Mouse (Mus musculus) CH12.LX (cell line): ENCODE measurements at regions not wholly inside any gene's neighbourhood (a gene's known extent, or its start where the extent isn't known, plus 50 kb on each side); places are given as distances from the start of the nearest gene placed in this dataset.

ENCODE experiments used
- DNase-seq: peaks from one replicate; pipeline ENCODE4 v3.0.0-alpha.2; 2013; ENCODE audit errors: extremely low read depth
- H3K27ac ChIP-seq: 2 replicates; pipeline ENCODE4 v1.5.1; 2012; ENCODE audit warnings: low read depth, mild to moderate bottlenecking, control low read depth, moderate library complexity; ENCODE audit not compliant: insufficient read depth
- H3K27me3 ChIP-seq: replicated peaks from 2 replicates; pipeline ENCODE3; 2012; ENCODE audit warnings: inconsistent platforms
- H3K36me3 ChIP-seq, 2 experiments: replicated peaks in 1 of 2; 2 replicates each; pipeline versions ENCODE3 to v1.6.1; 2012; ENCODE audit warnings: inconsistent platforms in 1 of 2, low read length in 1 of 2, mild to moderate bottlenecking in 1 of 2, mixed read lengths in 1 of 2, moderate library complexity in 1 of 2; ENCODE audit not compliant: control insufficient read depth in 1 of 2, insufficient read depth in 1 of 2
- H3K4me1 ChIP-seq, 2 experiments: 2 replicates each; pipeline ENCODE4 v1.6.1; 2012; ENCODE audit warnings: inconsistent platforms in 1 of 2, moderate library complexity in 1 of 2; ENCODE audit not compliant: insufficient read depth in 2 of 2, control insufficient read depth in 1 of 2
- H3K4me2 ChIP-seq: 2 replicates; pipeline ENCODE4 v1.6.1; 2012; ENCODE audit warnings: low read depth, mild to moderate bottlenecking, control low read depth; ENCODE audit not compliant: poor library complexity, insufficient read depth, severe bottlenecking
- H3K4me3 ChIP-seq, 3 experiments: fragments of 150-350 bp in 1 of 3; sonication (generic) in 1 of 3; replicated peaks in 1 of 3; 2 replicates each; pipeline versions ENCODE3 to v1.5.1; 2011 to 2012; ENCODE audit warnings: low read depth in 2 of 3, low read length in 2 of 3, mild to moderate bottlenecking in 2 of 3, moderate library complexity in 2 of 3, control low read depth in 1 of 3, improper control_type of control experiment in 1 of 3, inconsistent platforms in 1 of 3, mixed read lengths in 1 of 3; ENCODE audit not compliant: poor library complexity in 1 of 3
- H3K79me2 ChIP-seq: replicated peaks from 2 replicates; pipeline ENCODE4 v1.6.1; 2012; ENCODE audit warnings: mild to moderate bottlenecking, moderate library complexity; ENCODE audit not compliant: control insufficient read depth, poor library complexity, insufficient read depth, severe bottlenecking; ENCODE audit errors: extremely low read depth
- H3K9ac ChIP-seq: 2 replicates; pipeline ENCODE4 v1.6.1; 2012; ENCODE audit warnings: low read depth, mild to moderate bottlenecking, control low read depth, moderate library complexity; ENCODE audit not compliant: insufficient read depth
- H3K9me3 ChIP-seq: replicated peaks from 2 replicates; pipeline ENCODE3; 2012; ENCODE audit warnings: low read length, inconsistent platforms, mixed read lengths
- BHLHE40 ChIP-seq: IDR thresholded peaks from 2 replicates; pipeline ENCODE4 v1.6.1; 2011; ENCODE audit warnings: mild to moderate bottlenecking, low read depth, low read length, improper control_type of control experiment
- CHD1 ChIP-seq: IDR thresholded peaks from 2 replicates; pipeline ENCODE4 v1.6.1; 2012; ENCODE audit warnings: low read depth, low read length, improper control_type of control experiment, inconsistent platforms
- CHD2 ChIP-seq: IDR thresholded peaks from 2 replicates; pipeline ENCODE4 v1.6.1; 2011; ENCODE audit warnings: low read length, improper control_type of control experiment
- CTCF ChIP-seq, 2 experiments: IDR thresholded peaks in 1 of 2; conservative IDR thresholded peaks in 1 of 2; 2 replicates each; pipeline ENCODE4 v1.5.1; 2011 to 2012; ENCODE audit warnings: low read depth in 2 of 2, low read length in 2 of 2, improper control_type of control experiment in 1 of 2, inconsistent platforms in 1 of 2, mild to moderate bottlenecking in 1 of 2, moderate library complexity in 1 of 2
- E2F4 ChIP-seq: IDR thresholded peaks from 2 replicates; pipeline ENCODE4 v1.6.1; 2011; ENCODE audit warnings: low read depth, low read length, improper control_type of control experiment; ENCODE audit not compliant: insufficient replicate concordance
- ELF1 ChIP-seq: IDR thresholded peaks from 2 replicates; pipeline ENCODE4 v1.6.1; 2014; ENCODE audit warnings: low read depth, mild to moderate bottlenecking, inconsistent platforms, low read length, improper control_type of control experiment
- EP300 ChIP-seq: IDR thresholded peaks from 2 replicates; pipeline ENCODE4 v1.6.1; 2011; ENCODE audit warnings: low read length, improper control_type of control experiment
- ETS1 ChIP-seq: conservative IDR thresholded peaks from 2 replicates; pipeline ENCODE4 v1.6.1; 2012; ENCODE audit warnings: low read depth, mild to moderate bottlenecking, inconsistent platforms, low read length, improper control_type of control experiment, moderate library complexity
- GABPA ChIP-seq: IDR thresholded peaks from 2 replicates; pipeline ENCODE4 v1.6.1; 2012; ENCODE audit warnings: low read depth, low read length, improper control_type of control experiment, inconsistent platforms; ENCODE audit not compliant: insufficient replicate concordance
- HCFC1 ChIP-seq: IDR thresholded peaks from 2 replicates; pipeline ENCODE4 v1.6.1; 2012; ENCODE audit warnings: low read depth, mild to moderate bottlenecking, inconsistent platforms, low read length, improper control_type of control experiment
- IRF4 ChIP-seq: IDR thresholded peaks from 2 replicates; pipeline ENCODE4 v1.6.1; 2014; ENCODE audit warnings: low read depth, mild to moderate bottlenecking, inconsistent platforms, low read length, improper control_type of control experiment
- JUN ChIP-seq: IDR thresholded peaks from 2 replicates; pipeline ENCODE4 v1.6.1; 2011; ENCODE audit warnings: low read depth, mild to moderate bottlenecking, low read length, improper control_type of control experiment, moderate library complexity; ENCODE audit not compliant: insufficient read depth
- JUND ChIP-seq: conservative IDR thresholded peaks from 2 replicates; pipeline ENCODE4 v1.6.1; 2011; ENCODE audit warnings: low read depth, low read length, improper control_type of control experiment
- MAFK ChIP-seq: IDR thresholded peaks from 2 replicates; pipeline ENCODE4 v1.6.1; 2011; ENCODE audit warnings: low read length, improper control_type of control experiment; ENCODE audit not compliant: insufficient replicate concordance
- MAX ChIP-seq: IDR thresholded peaks from 2 replicates; pipeline ENCODE4 v1.6.1; 2011; ENCODE audit warnings: low read length, improper control_type of control experiment
- MAZ ChIP-seq: IDR thresholded peaks from 2 replicates; pipeline ENCODE4 v1.6.1; 2012; ENCODE audit warnings: low read depth, mild to moderate bottlenecking, inconsistent platforms, low read length, improper control_type of control experiment, moderate library complexity
- MEF2A ChIP-seq: IDR thresholded peaks from 2 replicates; pipeline ENCODE4 v1.6.1; 2014; ENCODE audit warnings: low read depth, mild to moderate bottlenecking, inconsistent platforms, low read length, improper control_type of control experiment, borderline replicate concordance
- MXI1 ChIP-seq: IDR thresholded peaks from 2 replicates; pipeline ENCODE4 v1.6.1; 2011; ENCODE audit warnings: mild to moderate bottlenecking, low read depth, low read length, improper control_type of control experiment
- NELFE ChIP-seq: IDR thresholded peaks from 2 replicates; pipeline ENCODE4 v1.6.1; 2011; ENCODE audit warnings: low read depth, low read length, improper control_type of control experiment
- NRF1 ChIP-seq: IDR thresholded peaks from 2 replicates; pipeline ENCODE4 v1.6.1; 2014; ENCODE audit warnings: low read depth, mild to moderate bottlenecking, inconsistent platforms, low read length, improper control_type of control experiment, moderate library complexity
- PAX5 ChIP-seq: IDR thresholded peaks from 2 replicates; pipeline ENCODE4 v1.6.1; 2012; ENCODE audit warnings: low read length, inconsistent platforms, mixed read lengths
- POLR2A ChIP-seq: IDR thresholded peaks from 2 replicates; pipeline ENCODE4 v1.6.1; 2011; ENCODE audit warnings: low read depth, mild to moderate bottlenecking, improper control_type of control experiment, low read length
- RAD21 ChIP-seq: IDR thresholded peaks from 2 replicates; pipeline ENCODE4 v1.6.1; 2011; ENCODE audit warnings: low read depth, mild to moderate bottlenecking, low read length, improper control_type of control experiment, moderate library complexity
- RCOR1 ChIP-seq: conservative IDR thresholded peaks from 2 replicates; pipeline ENCODE4 v1.6.1; 2012; ENCODE audit warnings: low read depth, mild to moderate bottlenecking, inconsistent platforms, low read length, improper control_type of control experiment
- SIN3A ChIP-seq: IDR thresholded peaks from 2 replicates; pipeline ENCODE4 v1.6.1; 2012; ENCODE audit warnings: low read length, improper control_type of control experiment, inconsistent platforms
- TBP ChIP-seq: conservative IDR thresholded peaks from 2 replicates; pipeline ENCODE4 v1.6.1; 2011; ENCODE audit warnings: low read depth, low read length, improper control_type of control experiment
- TCF12 ChIP-seq: IDR thresholded peaks from 2 replicates; pipeline ENCODE4 v1.6.1; 2014; ENCODE audit warnings: low read depth, mild to moderate bottlenecking, inconsistent platforms, low read length, improper control_type of control experiment
- UBTF ChIP-seq: IDR thresholded peaks from 2 replicates; pipeline ENCODE4 v1.6.1; 2012; ENCODE audit warnings: low read depth, mild to moderate bottlenecking, inconsistent platforms, low read length, improper control_type of control experiment, moderate library complexity
- USF1 ChIP-seq: IDR thresholded peaks from 2 replicates; pipeline ENCODE4 v1.6.1; 2014; ENCODE audit warnings: low read depth, mild to moderate bottlenecking, inconsistent platforms, low read length, improper control_type of control experiment
- ZC3H11A ChIP-seq: IDR thresholded peaks from 2 replicates; pipeline ENCODE4 v1.6.1; 2012; ENCODE audit warnings: low read depth, mild to moderate bottlenecking, inconsistent platforms, low read length, improper control_type of control experiment
- ZMIZ1 ChIP-seq: IDR thresholded peaks from 2 replicates; pipeline ENCODE4 v1.6.1; 2012; ENCODE audit warnings: low read depth, mild to moderate bottlenecking, inconsistent platforms, low read length, improper control_type of control experiment
- dilution Hi-C: fragments of 300-500 bp; cut with MboI; formaldehyde crosslinking; loops from 2 replicates; pipeline ENCODE4 v1.14.3; 2020; ENCODE audit warnings: low sequenced_read_pairs; ENCODE audit not compliant: extremely low pct_unique_long_range_greater_than_20kb, extremely low pct_ligation_motif_present
- in situ Hi-C: fragments of 300-500 bp; cut with MboI; formaldehyde crosslinking; loops from 3 replicates; pipeline ENCODE4 v1.14.3; 2019; ENCODE audit warnings: low sequenced_read_pairs, low pct_ligation_motif_present, low pct_unique_long_range_greater_than_20kb, mixed read lengths

DNA sequence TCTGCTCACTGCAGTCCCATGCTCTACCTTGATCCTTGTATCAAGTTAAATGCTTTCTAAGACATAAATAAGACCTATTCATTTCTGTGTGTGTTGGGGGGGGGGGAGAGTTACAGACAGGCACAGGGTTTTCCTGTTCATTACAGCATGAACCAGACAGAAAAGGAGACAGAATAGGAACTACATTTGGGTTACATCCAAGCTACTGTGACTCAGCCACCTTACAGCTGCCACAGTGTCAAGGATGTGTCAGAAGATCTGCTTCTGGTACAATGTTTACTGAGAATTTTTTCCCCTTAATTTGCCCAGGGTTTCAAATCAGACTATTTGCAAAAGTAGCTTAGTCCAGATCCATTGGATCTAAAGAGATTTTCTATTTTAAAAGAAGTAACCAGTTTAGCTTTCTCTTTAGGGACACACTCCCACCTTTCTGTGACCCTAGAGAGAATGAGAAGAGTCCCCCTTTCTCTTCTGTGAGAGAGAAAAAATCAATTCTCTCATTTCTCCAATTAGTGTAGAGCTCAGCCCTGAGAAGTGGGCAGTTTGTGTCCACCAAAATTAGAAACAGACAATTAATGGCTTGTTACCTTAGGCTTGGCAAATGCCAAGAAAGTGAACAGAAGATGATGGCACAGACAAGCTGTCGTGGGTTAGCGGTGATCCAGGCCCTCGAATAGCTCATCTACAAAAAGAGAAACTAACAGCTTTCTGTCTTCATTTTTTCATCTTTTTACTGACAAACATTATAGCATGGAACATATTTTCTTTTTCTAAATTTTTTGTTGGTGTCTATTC lies 55.8 kb upstream of the E2f3 start:
- Histone ChIP-seq H3K4me2 (no peak overlapping the region), H3K79me2 (no peaks in the 10 kb centered on the region), H3K27me3 (no peaks in the 10 kb centered on the region), H3K27ac (no peak overlapping the region), H3K9ac (no peak overlapping the region), H3K4me3 (no peak overlapping the region), H3K4me1 (peaks cover 0 to 4% of the 10 kb centered on the region in 2 experiments; a peak in 1 of 4 replicates), H3K9me3 (no peaks in the 10 kb centered on the region), H3K36me3 (no peaks in the 10 kb centered on the region)
- no peak for DNase-seq
- in situ Hi-C loops = no loop called here
- TF ChIP-seq HCFC1 (no peak), ELF1 (no peak), MAFK (no peak), RAD21 (no peak), NELFE (no peak), E2F4 (no peak), EP300 (no peak), BHLHE40 (no peak), MEF2A (no peak), POLR2A (no peak), USF1 (no peak), MXI1 (no peak), ZC3H11A (no peak), JUN (no peak), SIN3A (no peak), ETS1 (no peak), CHD2 (no peak), TBP (no peak)
- dilution Hi-C loops = no loop called here

DNA sequence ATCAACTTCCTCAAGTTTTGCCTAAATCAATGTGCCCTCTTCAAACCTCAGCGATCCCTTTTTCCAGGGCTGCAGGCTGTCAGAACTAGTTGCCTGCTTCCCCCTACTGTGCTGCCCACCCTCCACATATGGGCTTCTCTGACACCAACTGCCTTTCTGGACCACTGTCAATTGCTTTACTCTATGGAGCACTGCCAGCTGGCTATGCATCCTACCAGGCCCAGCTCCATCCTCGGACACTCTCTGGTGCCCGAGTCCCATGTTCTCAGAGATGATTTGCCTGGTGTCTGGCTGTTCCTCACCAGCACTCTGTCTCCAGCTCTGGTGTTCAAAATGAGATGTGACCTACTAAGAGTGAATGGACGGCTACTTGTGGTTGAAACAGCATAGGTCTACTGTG lies 54.4 kb upstream of the E2f3 start:
- Histone ChIP-seq H3K36me3 (no peaks in the 10 kb centered on the region), H3K9me3 (no peaks in the 10 kb centered on the region)
- TF ChIP-seq UBTF (no peak), NELFE (no peak), RCOR1 (no peak), CHD1 (no peak), ZMIZ1 (no peak), SIN3A (no peak), TCF12 (no peak), IRF4 (no peak), MAZ (no peak), ELF1 (no peak), GABPA (no peak), CHD2 (no peak), CTCF (conservative IDR thresholded peaks at IDR 0.05 in 1 of 2, IDR thresholded peaks at IDR 0.05 in 1 of 2; ENCODE audit: low read depth in 2 of 2, low read length in 2 of 2) (no peak), NRF1 (no peak), MAX (no peak), PAX5 (no peak), EP300 (no peak), JUND (no peak)
- TF ChIP-seq, all 38 proteins: peak for 0
- peaks cover 0 to 4% of the 10 kb centered on the region in 2 experiments; a peak in 1 of 4 replicates for H3K4me1 ChIP-seq
- no peak overlapping the region for H3K27ac ChIP-seq
- H3K27me3 ChIP-seq = no peaks in the 10 kb centered on the region
- H3K9ac ChIP-seq = no peak overlapping the region
- no peak overlapping the region for H3K4me3 ChIP-seq
- no peaks in the 10 kb centered on the region for H3K79me2 ChIP-seq
- in situ Hi-C loops (no loop called here), dilution Hi-C loops (no loop called here)
- no peak for DNase-seq
- H3K4me2 ChIP-seq = no peak overlapping the region
